Mouse (Mus musculus) adrenal gland, postnatal 14 days (tissue): ENCODE measurements around the gene Olfr671. TPM values are rescaled to one million over a fixed set of nuclear protein-coding genes. Genes with fewer than 3 reads are reported as not detected.
"Not testable (repeated sequence)": the region's sequence is repeated elsewhere in the genome, so short reads cannot be mapped to it uniquely, and the experiment has no call there.

Experiments used
- DNase-seq: peaks from one replicate; pipeline ENCODE4 v3.0.0; 2021; ENCODE audit warnings: mixed read lengths
- long read RNA-seq, 2 experiments: library from polyadenylated mRNA; stranded (forward); transcript quantifications; one replicate each; pipeline ENCODE4 v2.0.0; 2021
- total RNA-seq: library from RNA; stranded (reverse); gene quantifications from 2 replicates; pipeline ENCODE4 v1.2.3, GENCODE M21; 2021

The Olfr671 gene
- not detected in 2 replicates for total RNA-seq
- long read RNA-seq, experiment 1 = 0 reads
- long read RNA-seq, experiment 2 = 0 reads

- no peak for DNase-seq
Measured at GRCm38 (mm10) chr7:104979026-104979425, at the start of gene Olfr671. Gene Olfr671, minus strand, starts transcription at chr7:104979126.

- DNase-seq = no peak
Measured at GRCm38 (mm10) chr7:105028360-105028759, 49.4 kb upstream of the Olfr671 start, which contains the start of gene Olfr675. Gene Olfr675, minus strand, starts transcription at chr7:105028460.

- DNase-seq = no peak
Measured at GRCm38 (mm10) chr7:105022530-105022929, 43.6 kb upstream of the Olfr671 start.

GRCm38 (mm10) chr7:105001929-105002328, 23.0 kb upstream of the Olfr671 start, which contains the start of gene Olfr672:
Gene Olfr672, minus strand, starts transcription at chr7:105002029.
- no peak for DNase-seq

- not testable (repeated sequence) for DNase-seq
Measured at GRCm38 (mm10) chr7:104972507-104972906, 6.4 kb downstream of the Olfr671 start.

- DNase-seq = no peak
Measured at GRCm38 (mm10) chr7:104962520-104962919, 16.4 kb downstream of the Olfr671 start, which contains the start of gene Olfr670. Gene Olfr670, minus strand, starts transcription at chr7:104962620.

- not testable (repeated sequence) for DNase-seq
Measured at GRCm38 (mm10) chr7:104950234-104950633, 28.7 kb downstream of the Olfr671 start.

GRCm38 (mm10) chr7:104933940-104934339, 45.0 kb downstream of the Olfr671 start, which contains the start of gene Olfr669:
Gene Olfr669, plus strand, starts transcription at chr7:104934240.
- no peak for DNase-seq

- DNase-seq = no peak
Measured at GRCm38 (mm10) chr7:104927957-104928356, 51.0 kb downstream of the Olfr671 start, which contains the start of gene Olfr668. Gene Olfr668, minus strand, starts transcription at chr7:104928057.

Other genes starting within 250 kb of the Olfr671 start
- gene Usp17le, start 201.7 kb downstream of the Olfr671 start, total RNA-seq = not detected in 2 replicates
- not detected in 2 replicates for gene Usp17lb, start 136.5 kb downstream of the Olfr671 start, total RNA-seq
- not detected in 2 replicates for gene Usp17la, start 122.1 kb downstream of the Olfr671 start, total RNA-seq
- gene Olfr665, start 101.1 kb downstream of the Olfr671 start, total RNA-seq = not detected in 2 replicates
- not detected in 2 replicates for gene Olfr666, start 83.2 kb downstream of the Olfr671 start, total RNA-seq
- not detected in 2 replicates for gene Olfr667, start 57.6 kb downstream of the Olfr671 start, total RNA-seq
- gene Olfr668, start 51.1 kb downstream of the Olfr671 start, total RNA-seq = not detected in 2 replicates
- gene Olfr669, start 44.9 kb downstream of the Olfr671 start, total RNA-seq = not detected in 2 replicates
- not detected in 2 replicates for gene Olfr670, start 16.5 kb downstream of the Olfr671 start, total RNA-seq
- gene Olfr672, start 22.9 kb upstream of the Olfr671 start, total RNA-seq = not detected in 2 replicates
- gene Olfr675, start 49.3 kb upstream of the Olfr671 start, total RNA-seq = not detected in 2 replicates
- not detected in 2 replicates for gene Olfr676, start 53.6 kb upstream of the Olfr671 start, total RNA-seq
- not detected in 2 replicates for gene Olfr677, start 72.2 kb upstream of the Olfr671 start, total RNA-seq
- gene Olfr678, start 85.3 kb upstream of the Olfr671 start, total RNA-seq = not detected in 2 replicates
- gene Olfr679, start 102.1 kb upstream of the Olfr671 start, total RNA-seq = not detected in 2 replicates
- gene Olfr680-ps1, start 113.7 kb upstream of the Olfr671 start, total RNA-seq = not detected in 2 replicates
- not detected in 2 replicates for gene Olfr681, start 137.7 kb upstream of the Olfr671 start, total RNA-seq
- gene Olfr683, start 167.9 kb upstream of the Olfr671 start, total RNA-seq = not detected in 2 replicates
- gene Olfr684, start 184.5 kb upstream of the Olfr671 start, total RNA-seq = not detected in 2 replicates
- not detected in 2 replicates for gene Olfr685, start 206.9 kb upstream of the Olfr671 start, total RNA-seq
- gene Olfr686, start 228.4 kb upstream of the Olfr671 start, total RNA-seq = not detected in 2 replicates